Mouse (Mus musculus): ENCODE data around the gene Ccdc61. TPM values are rescaled to one million over a fixed set of nuclear protein-coding genes. Genes with fewer than 3 reads are reported as not detected.
A peak's percentile ranks its signal among the peaks of the same experiment; 100 is the strongest.

Gene Ccdc61
- total and polyA plus RNA-seq, 3 experiments: 6.6 to 11.3 (median 9.6) TPM

DNA sequence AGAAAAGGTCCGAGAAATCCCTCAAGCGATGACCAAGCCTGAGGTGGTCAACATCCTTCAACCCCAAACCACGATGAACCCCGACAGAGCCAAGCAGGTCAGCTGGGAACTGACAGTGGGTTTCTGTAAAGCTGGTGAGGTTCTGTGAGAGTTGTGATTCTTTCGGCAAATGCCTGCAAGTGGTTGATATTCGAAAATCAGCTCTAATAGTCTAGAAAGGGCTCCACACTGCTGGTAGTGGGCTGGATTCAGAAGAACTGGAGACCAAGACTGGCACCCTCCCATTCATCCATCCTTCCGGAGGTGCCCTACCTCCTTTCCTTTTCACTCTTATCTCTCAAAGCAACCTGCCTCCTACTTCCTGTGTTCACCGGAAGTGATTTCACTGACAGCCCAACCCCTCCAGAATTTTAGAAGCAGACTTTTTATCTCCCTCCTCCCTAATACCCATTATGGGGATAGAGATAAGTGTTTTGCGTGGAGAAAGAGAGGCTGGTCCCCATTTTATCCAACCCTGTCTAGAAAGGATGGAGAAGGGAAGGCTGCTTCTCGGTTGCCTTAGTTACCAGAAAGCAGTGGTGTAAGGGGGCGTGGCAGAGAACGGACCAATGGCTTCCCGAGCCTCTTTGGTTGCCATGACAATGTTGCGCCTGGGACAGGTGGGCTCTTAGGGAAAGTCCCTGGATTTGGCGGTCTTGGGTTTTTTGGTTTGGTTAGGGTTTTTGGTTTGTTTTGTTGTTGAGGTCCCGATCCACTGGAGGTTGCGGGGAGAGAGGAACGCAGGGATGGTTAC lies 40.5 kb upstream of the Ccdc61 start:
- Histone ChIP-seq H3K4me1 (ENCODE audit: control insufficient read depth, insufficient read depth, low read length) (peaks cover 9% of the 10 kb centered on the region), H3K79me2 (replicated peaks; ENCODE audit: control insufficient read depth, insufficient read depth, low read length) (no peaks in the 10 kb centered on the region; the same call in 1 of the 2 replicates), H3K27me3 (ENCODE audit: control insufficient read depth, insufficient read depth, low read length) (no peaks in the 10 kb centered on the region), H3K9ac (ENCODE audit: low read depth, low read length) (no peak overlapping the region), H3K36me3 (ENCODE audit: control insufficient read depth, insufficient read depth, low read length) (peaks cover 3% of the 10 kb centered on the region), H3K4me3 (no peak overlapping the region), H3K27ac (peak overlapping the region; percentile 52)
- TF ChIP-seq CTCF (IDR thresholded peaks at IDR 0.05) (no peak), EP300 (IDR thresholded peaks at IDR 0.05; ENCODE audit: insufficient read depth, low read depth, low read length) (no peak), POLR2A (IDR thresholded peaks at IDR 0.05; ENCODE audit: insufficient read depth, low read depth, low read length) (no peak)
- 31% methylated on average over 18 of the region's 18 CpGs for WGBS
- intact Hi-C loops (cut with DNase I): no loop called here
- no peak for DNase-seq

DNA sequence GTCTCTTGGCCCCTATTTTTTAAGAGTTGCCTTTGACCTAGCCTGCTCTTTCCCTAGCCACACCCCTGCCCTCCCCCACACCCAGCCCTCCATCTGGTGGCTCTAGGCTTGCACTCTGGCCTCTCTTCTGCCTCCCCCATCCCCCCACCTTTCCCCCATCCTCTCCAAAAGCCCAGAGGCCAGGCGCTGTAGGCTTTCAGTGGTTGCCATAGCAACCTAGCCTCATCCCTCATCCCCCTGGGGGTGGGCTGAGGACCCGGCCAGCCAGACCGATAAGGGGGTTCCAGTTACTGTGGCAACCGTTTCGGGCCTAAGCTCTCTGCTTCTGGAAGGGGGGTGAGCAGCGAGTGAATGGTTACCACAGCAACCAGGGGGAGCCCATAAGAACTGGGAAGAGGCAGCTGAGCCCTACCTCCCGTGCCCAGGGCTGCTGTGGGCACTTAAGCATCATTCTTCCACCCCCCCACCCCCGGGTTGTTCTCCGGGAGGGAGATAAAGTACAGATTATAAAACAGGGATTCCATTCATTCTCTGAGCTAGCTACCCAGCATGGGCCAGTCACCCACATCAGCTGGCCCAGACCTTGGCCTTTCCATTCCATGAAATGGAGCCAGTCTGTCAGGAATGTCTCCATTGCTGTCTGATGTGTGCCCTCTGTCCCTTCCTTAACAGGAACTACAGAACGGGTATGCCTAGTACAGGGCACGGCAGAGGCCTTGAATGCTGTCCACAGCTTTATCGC lies 39.7 kb upstream of the Ccdc61 start:
- intact Hi-C loops (cut with DNase I): no loop called here
- no peak for TF ChIP-seq POLR2A (IDR thresholded peaks at IDR 0.05; ENCODE audit: insufficient read depth, low read depth, low read length)
- no peak for TF ChIP-seq CTCF (IDR thresholded peaks at IDR 0.05)
- TF ChIP-seq EP300 (IDR thresholded peaks at IDR 0.05; ENCODE audit: insufficient read depth, low read depth, low read length): no peak
- peak overlapping the region; percentile 90 for H3K27ac ChIP-seq
- no peaks in the 10 kb centered on the region for H3K79me2 ChIP-seq (replicated peaks; ENCODE audit: control insufficient read depth, insufficient read depth, low read length)
- no peak overlapping the region for H3K9ac ChIP-seq (ENCODE audit: low read depth, low read length)
- 29% methylated on average over 12 of the region's 12 CpGs for WGBS
- no peak overlapping the region for H3K4me3 ChIP-seq
- no peak for DNase-seq
- H3K36me3 ChIP-seq (ENCODE audit: control insufficient read depth, insufficient read depth, low read length): peaks cover 3% of the 10 kb centered on the region
- no peaks in the 10 kb centered on the region for H3K27me3 ChIP-seq (ENCODE audit: control insufficient read depth, insufficient read depth, low read length)
- H3K4me1 ChIP-seq (ENCODE audit: control insufficient read depth, insufficient read depth, low read length): peaks cover 9% of the 10 kb centered on the region

DNA sequence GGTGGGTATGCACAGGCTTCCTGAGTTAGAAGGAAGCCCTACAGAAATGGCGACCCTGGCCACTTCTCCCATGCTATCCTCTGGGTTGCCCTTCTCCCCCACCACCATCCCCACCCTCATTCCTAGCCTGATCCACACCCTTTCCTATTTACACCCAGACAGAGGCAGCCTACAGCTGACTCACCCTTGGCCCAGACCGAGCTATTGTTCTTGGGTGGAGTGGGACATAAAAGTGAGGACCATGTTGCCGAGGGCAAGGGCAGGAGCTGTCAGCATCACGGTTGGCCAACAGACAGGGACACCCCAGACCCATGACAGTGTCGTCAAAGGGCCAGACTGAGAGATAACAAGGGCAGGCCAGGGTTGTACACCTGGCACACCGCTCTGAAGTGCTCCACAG lies 37.9 kb upstream of the Ccdc61 start:
- peak overlapping the region; percentile 1; the same call in 1 of the 2 replicates for H3K4me3 ChIP-seq
- no peak overlapping the region for H3K9ac ChIP-seq (ENCODE audit: low read depth, low read length)
- H3K27me3 ChIP-seq (ENCODE audit: control insufficient read depth, insufficient read depth, low read length): no peaks in the 10 kb centered on the region
- TF ChIP-seq POLR2A (IDR thresholded peaks at IDR 0.05; ENCODE audit: insufficient read depth, low read depth, low read length) (peak; percentile 49; the same call in 1 of the 2 replicates), CTCF (IDR thresholded peaks at IDR 0.05) (no peak), EP300 (IDR thresholded peaks at IDR 0.05; ENCODE audit: insufficient read depth, low read depth, low read length) (peak; percentile 97)
- H3K4me1 ChIP-seq (ENCODE audit: control insufficient read depth, insufficient read depth, low read length): peaks cover 9% of the 10 kb centered on the region
- no peaks in the 10 kb centered on the region for H3K79me2 ChIP-seq (replicated peaks; ENCODE audit: control insufficient read depth, insufficient read depth, low read length)
- H3K36me3 ChIP-seq (ENCODE audit: control insufficient read depth, insufficient read depth, low read length): peaks cover 3% of the 10 kb centered on the region
- peak overlapping the region; percentile 90 for H3K27ac ChIP-seq
- intact Hi-C loops (cut with DNase I): loop anchor here (1.0 kb wide), 1 partner anchor 20 kb away; no protein-coding TSS in a partner anchor
- peak; percentile 68 to 84 for DNase-seq
- 24% methylated on average over 6 of the region's 6 CpGs for WGBS

- Histone ChIP-seq H3K79me2 (replicated peaks; ENCODE audit: control insufficient read depth, insufficient read depth, low read length) (no peaks in the 10 kb centered on the region), H3K27me3 (ENCODE audit: control insufficient read depth, insufficient read depth, low read length) (no peaks in the 10 kb centered on the region), H3K4me3 (no peak overlapping the region), H3K27ac (no peak overlapping the region), H3K4me1 (ENCODE audit: control insufficient read depth, insufficient read depth, low read length) (peaks cover 14% of the 10 kb centered on the region), H3K9ac (ENCODE audit: low read depth, low read length) (no peak overlapping the region), H3K36me3 (ENCODE audit: control insufficient read depth, insufficient read depth, low read length) (peaks cover 5% of the 10 kb centered on the region)
- intact Hi-C loops (cut with DNase I): loop anchor here (1.0 kb wide), 1 partner anchor 36 kb away; no protein-coding TSS in a partner anchor
- 67% methylated on average over 9 of the region's 9 CpGs for WGBS
- TF ChIP-seq CTCF (IDR thresholded peaks at IDR 0.05) (no peak), EP300 (IDR thresholded peaks at IDR 0.05; ENCODE audit: insufficient read depth, low read depth, low read length) (no peak), POLR2A (IDR thresholded peaks at IDR 0.05; ENCODE audit: insufficient read depth, low read depth, low read length) (no peak)
- DNase-seq: no peak
Observed at GRCm38 (mm10) chr7:18942815-18943214, 32.6 kb upstream of the Ccdc61 start.

GRCm38 (mm10) chr7:18942376-18942775 lies 32.2 kb upstream of the Ccdc61 start:
- no peak for DNase-seq
- WGBS: 26% methylated on average over 1 of the region's 1 CpGs
- Histone ChIP-seq H3K4me1 (ENCODE audit: control insufficient read depth, insufficient read depth, low read length) (peaks cover 11% of the 10 kb centered on the region), H3K4me3 (no peak overlapping the region), H3K9ac (ENCODE audit: low read depth, low read length) (no peak overlapping the region), H3K36me3 (ENCODE audit: control insufficient read depth, insufficient read depth, low read length) (peaks cover 2% of the 10 kb centered on the region), H3K27ac (no peak overlapping the region), H3K27me3 (ENCODE audit: control insufficient read depth, insufficient read depth, low read length) (no peaks in the 10 kb centered on the region), H3K79me2 (replicated peaks; ENCODE audit: control insufficient read depth, insufficient read depth, low read length) (no peaks in the 10 kb centered on the region)
- intact Hi-C loops (cut with DNase I): loop anchor here (1.0 kb wide), 1 partner anchor 37 kb away; no protein-coding TSS in a partner anchor
- TF ChIP-seq POLR2A (IDR thresholded peaks at IDR 0.05; ENCODE audit: insufficient read depth, low read depth, low read length) (no peak), EP300 (IDR thresholded peaks at IDR 0.05; ENCODE audit: insufficient read depth, low read depth, low read length) (no peak), CTCF (IDR thresholded peaks at IDR 0.05) (no peak)
